Mouse (Mus musculus) stomach, postnatal 0 days (tissue): ENCODE results near the gene Gp1ba.

ENCODE experiments used
- CTCF ChIP-seq: IDR thresholded peaks from 2 replicates; pipeline ENCODE4 v1.5.1; 2016; ENCODE audit warnings: antibody characterized with exemption, low read depth, mild to moderate bottlenecking, moderate library complexity
- EP300 ChIP-seq: optimal IDR thresholded peaks from 2 replicates; pipeline ENCODE3; 2016; ENCODE audit warnings: antibody characterized with exemption

DNA sequence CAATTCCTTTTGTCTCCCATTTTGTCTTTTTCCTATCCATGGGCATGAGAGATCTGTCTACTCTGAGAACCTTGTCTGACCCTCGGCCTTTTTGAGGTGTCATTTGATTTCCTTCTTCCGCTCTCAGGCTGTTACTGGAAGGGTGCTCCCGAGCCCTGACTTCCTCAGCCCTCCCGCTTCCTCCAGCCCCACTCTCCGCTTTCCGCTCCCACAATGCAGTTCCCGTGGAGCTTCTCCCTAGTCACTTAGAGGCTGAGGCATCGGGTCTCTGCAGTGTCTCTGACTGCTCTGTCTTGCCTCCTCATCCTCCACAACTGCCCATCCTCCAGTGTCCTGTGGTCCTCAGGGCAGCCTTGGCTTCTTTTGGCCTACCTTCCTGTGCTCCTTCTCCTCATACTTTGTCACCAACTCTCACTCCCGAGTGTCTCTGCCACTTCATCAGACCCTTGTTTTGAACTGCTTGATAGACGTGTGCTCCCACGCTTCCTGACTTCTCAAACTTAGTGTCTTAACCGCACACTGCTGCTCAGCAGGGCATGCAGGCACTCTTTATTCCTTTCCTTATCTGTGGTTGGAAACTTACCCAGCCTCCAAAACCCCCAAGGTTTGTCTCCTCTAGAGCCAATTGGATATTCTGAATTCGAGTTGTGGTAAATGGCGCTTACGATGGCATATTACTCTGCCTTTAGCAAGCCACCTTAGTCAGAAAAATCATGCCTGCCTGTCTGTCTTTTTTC, 44.5 kb upstream of the Gp1ba start:
- TF ChIP-seq CTCF, result no peak
- TF ChIP-seq EP300, result no peak
